Mouse (Mus musculus) liver, embryonic 14.5 days (tissue): ENCODE measurements at regions not wholly inside any gene's neighbourhood (a gene's known extent, or its start where the extent isn't known, plus 50 kb on each side); places are given as distances from the start of the nearest gene placed in this dataset.

ENCODE experiments used
- ATAC-seq: fragments of 200-750 bp; cut with Nextera tagmentation; 2 replicates; pipeline ENCODE4 v1.8.0; 2017; ENCODE audit warnings: moderate number of reproducible peaks, mild to moderate bottlenecking, moderate library complexity; ENCODE audit not compliant: insufficient read depth
- DNase-seq, 3 experiments: peaks; one replicate each; pipeline ENCODE4 v3.0.0-alpha.2; 2012 to 2013; ENCODE audit warnings: low read depth in 3 of 3, low spot score in 3 of 3
- H3K27ac ChIP-seq: fragments of 300-500 bp; sonication (generic); 2 replicates; pipeline ENCODE4 v1.5.1; 2014; ENCODE audit warnings: moderate library complexity, mild to moderate bottlenecking, control low read depth, inconsistent platforms
- H3K27me3 ChIP-seq: fragments of 300-500 bp; sonication (generic); 2 replicates; pipeline ENCODE4 v1.6.1; 2014; ENCODE audit warnings: mild to moderate bottlenecking, low read length, moderate library complexity; ENCODE audit not compliant: control insufficient read depth, insufficient read depth
- H3K36me3 ChIP-seq: fragments of 300-500 bp; sonication (generic); replicated peaks from 2 replicates; pipeline ENCODE4 v1.6.1; 2014; ENCODE audit warnings: low read depth; ENCODE audit not compliant: control insufficient read depth, insufficient read depth
- H3K4me1 ChIP-seq, 2 experiments: fragments of 200-500 bp in 1 of 2; fragments of 300-500 bp in 1 of 2; sonication (generic) in 1 of 2; replicated peaks; 2 replicates each; pipeline ENCODE4 v1.6.1; 2012 to 2014; ENCODE audit warnings: antibody characterized with exemption in 1 of 2, inconsistent platforms in 1 of 2, low read length in 1 of 2; ENCODE audit not compliant: control insufficient read depth in 2 of 2, insufficient read depth in 2 of 2
- H3K4me2 ChIP-seq: fragments of 300-500 bp; sonication (generic); 2 replicates; pipeline ENCODE4 v1.6.1; 2014; ENCODE audit warnings: low read depth, mild to moderate bottlenecking, control low read depth, moderate library complexity
- H3K4me3 ChIP-seq, 2 experiments: fragments of 200-500 bp in 1 of 2; fragments of 300-500 bp in 1 of 2; sonication (generic) in 1 of 2; 2 replicates each; pipeline ENCODE4 v1.5.1; 2012 to 2014; ENCODE audit warnings: low read depth in 2 of 2, low read length in 2 of 2, mild to moderate bottlenecking in 2 of 2, control low read depth in 1 of 2, inconsistent platforms in 1 of 2, moderate library complexity in 1 of 2; ENCODE audit not compliant: insufficient read depth in 1 of 2
- H3K9ac ChIP-seq: fragments of 300-500 bp; sonication (generic); replicated peaks from 2 replicates; pipeline ENCODE4 v1.6.1; 2014; ENCODE audit warnings: mild to moderate bottlenecking, control low read depth, moderate library complexity
- H3K9me3 ChIP-seq: fragments of 300-500 bp; sonication (generic); 2 replicates; pipeline ENCODE4 v1.6.1; 2016; ENCODE audit warnings: low read length, mixed read lengths; ENCODE audit not compliant: control insufficient read depth
- CTCF ChIP-seq: IDR thresholded peaks from 2 replicates; pipeline ENCODE4 v1.5.1; 2016; ENCODE audit warnings: antibody characterized with exemption, low read depth, control low read depth
- EP300 ChIP-seq: IDR thresholded peaks from 2 replicates; pipeline ENCODE4 v1.6.1; 2016; ENCODE audit warnings: antibody characterized with exemption, low read depth
- WGBS: fragments of 180-500 bp; shearing (Covaris S2); extraction: QIAGEN DNeasy Blood & Tissue Kit; methylation state at CpG from one replicate; pipeline ENCODE4 v1.1.7; 2014; ENCODE audit not compliant: insufficient replicate concordance; 5-methylcytosine and 5-hydroxymethylcytosine counted together

GRCm38 (mm10) chr7:95613736-95614135 is 557.3 kb upstream of the Tenm4 start:
- TF ChIP-seq CTCF = no peak
- TF ChIP-seq EP300 = no peak
- Histone ChIP-seq H3K36me3 (no peaks in the 10 kb centered on the region), H3K4me3 (no peak overlapping the region), H3K4me2 (no peak overlapping the region), H3K4me1 (no peaks in the 10 kb centered on the region), H3K27me3 (no peaks in the 10 kb centered on the region), H3K9ac (no peak overlapping the region), H3K9me3 (no peaks in the 10 kb centered on the region), H3K27ac (no peak overlapping the region)
- WGBS = 64% methylated on average over 2 of the region's 2 CpGs
- ATAC-seq (no peak), DNase-seq (no peak)

- Histone ChIP-seq H3K4me2 (no peak overlapping the region), H3K4me3 (no peak overlapping the region), H3K9me3 (no peaks in the 10 kb centered on the region), H3K36me3 (no peaks in the 10 kb centered on the region), H3K27me3 (no peaks in the 10 kb centered on the region), H3K27ac (no peak overlapping the region), H3K4me1 (no peaks in the 10 kb centered on the region), H3K9ac (no peak overlapping the region)
- ATAC-seq = no peak
- WGBS = 52% methylated on average over 2 of the region's 2 CpGs
- TF ChIP-seq EP300 = no peak
- no peak for TF ChIP-seq CTCF
- no peak for DNase-seq
Measured at GRCm38 (mm10) chr7:95617370-95617769, 553.7 kb upstream of the Tenm4 start.

- Histone ChIP-seq H3K36me3 (no peaks in the 10 kb centered on the region), H3K27me3 (no peaks in the 10 kb centered on the region), H3K4me3 (no peak overlapping the region), H3K4me1 (no peaks in the 10 kb centered on the region), H3K27ac (no peak overlapping the region), H3K9ac (no peak overlapping the region), H3K4me2 (no peak overlapping the region), H3K9me3 (no peaks in the 10 kb centered on the region)
- no peak for TF ChIP-seq CTCF
- no peak for TF ChIP-seq EP300
- DNase-seq = no peak
- no peak for ATAC-seq
Measured at GRCm38 (mm10) chr7:95618170-95618569, 552.9 kb upstream of the Tenm4 start.

GRCm38 (mm10) chr7:95620079-95620478 is 551.0 kb upstream of the Tenm4 start:
- H3K9me3 ChIP-seq = no peaks in the 10 kb centered on the region
- H3K4me3 ChIP-seq = no peak overlapping the region
- H3K4me1 ChIP-seq = no peaks in the 10 kb centered on the region
- H3K9ac ChIP-seq = no peak overlapping the region
- no peak for TF ChIP-seq CTCF
- no peak for TF ChIP-seq EP300
- H3K36me3 ChIP-seq = no peaks in the 10 kb centered on the region
- no peak overlapping the region for H3K4me2 ChIP-seq
- ATAC-seq (no peak), DNase-seq (no peak)
- no peak overlapping the region for H3K27ac ChIP-seq
- no peaks in the 10 kb centered on the region for H3K27me3 ChIP-seq

GRCm38 (mm10) chr7:95640683-95641082 is 530.4 kb upstream of the Tenm4 start:
- DNase-seq (no peak), ATAC-seq (no peak)
- Histone ChIP-seq H3K9ac (no peak overlapping the region), H3K4me1 (no peaks in the 10 kb centered on the region), H3K9me3 (no peaks in the 10 kb centered on the region), H3K4me2 (no peak overlapping the region), H3K27ac (no peak overlapping the region), H3K27me3 (no peaks in the 10 kb centered on the region), H3K4me3 (no peak overlapping the region), H3K36me3 (no peaks in the 10 kb centered on the region)
- WGBS = 64% methylated on average over 5 of the region's 5 CpGs
- TF ChIP-seq CTCF = no peak
- TF ChIP-seq EP300 = no peak

DNA sequence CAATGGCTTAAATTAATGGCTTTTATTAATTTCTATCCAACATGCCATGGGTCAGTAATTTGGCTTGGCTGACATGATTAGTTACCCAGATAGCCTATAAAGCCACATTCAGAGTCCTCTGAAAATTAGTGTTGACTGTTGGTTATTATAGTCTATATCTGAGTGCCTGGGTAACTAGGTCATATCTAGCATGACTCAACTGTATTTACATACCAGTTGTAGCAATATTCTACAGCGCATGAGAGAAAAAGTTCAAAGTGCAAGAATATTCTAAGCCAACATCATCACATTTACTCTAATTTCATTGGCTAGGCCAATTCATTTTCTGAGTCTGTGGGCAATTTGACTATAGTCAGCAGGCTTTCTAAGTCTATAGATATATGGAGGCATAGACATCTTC is 496.7 kb upstream of the Tenm4 start:
- H3K4me2 ChIP-seq = no peak overlapping the region
- TF ChIP-seq EP300 (no peak), CTCF (no peak)
- no peak overlapping the region for H3K9ac ChIP-seq
- no peak overlapping the region for H3K4me3 ChIP-seq
- WGBS = 74% methylated on average over 1 of the region's 1 CpGs
- ATAC-seq = no peak
- no peak overlapping the region for H3K27ac ChIP-seq
- no peaks in the 10 kb centered on the region for H3K27me3 ChIP-seq
- no peaks in the 10 kb centered on the region for H3K36me3 ChIP-seq
- H3K4me1 ChIP-seq = no peaks in the 10 kb centered on the region
- no peak for DNase-seq
- no peaks in the 10 kb centered on the region for H3K9me3 ChIP-seq
